Mouse (Mus musculus): ENCODE results near the gene Rap1gap. TPM values are rescaled to one million over a fixed set of nuclear protein-coding genes. Genes with fewer than 3 reads are reported as not detected.

Gene Rap1gap
- total RNA-seq (2015) (0.31 and 0.87 TPM in 2 replicates), total RNA-seq (2017) (0.88 and 0.98 TPM in 2 replicates)

GRCm38 (mm10) chr4:137664433-137664979 lies at the start of gene Rap1gap:
Gene Rap1gap (plus strand): TSS chr4:137664726.
- ATAC-seq (ENCODE audit: poor library complexity, severe bottlenecking): no peak

GRCm38 (mm10) chr4:137622847-137623246 lies 41.7 kb upstream of the Rap1gap start:
- no peak for ATAC-seq (ENCODE audit: poor library complexity, severe bottlenecking)

GRCm38 (mm10) chr4:137627476-137628235 lies 36.9 kb upstream of the Rap1gap start:
- ATAC-seq (ENCODE audit: poor library complexity, severe bottlenecking): no peak

GRCm38 (mm10) chr4:137628400-137628799 lies 36.1 kb upstream of the Rap1gap start:
- ATAC-seq (ENCODE audit: poor library complexity, severe bottlenecking): no peak

GRCm38 (mm10) chr4:137629354-137629753 lies 35.2 kb upstream of the Rap1gap start:
- ATAC-seq (ENCODE audit: poor library complexity, severe bottlenecking): no peak

- no peak for ATAC-seq (ENCODE audit: poor library complexity, severe bottlenecking)
Observed at GRCm38 (mm10) chr4:137630153-137630552, 34.4 kb upstream of the Rap1gap start.

- ATAC-seq (ENCODE audit: poor library complexity, severe bottlenecking): no peak
Observed at GRCm38 (mm10) chr4:137631596-137631995, 32.9 kb upstream of the Rap1gap start.

GRCm38 (mm10) chr4:137633394-137633793 lies 31.1 kb upstream of the Rap1gap start:
- ATAC-seq (ENCODE audit: poor library complexity, severe bottlenecking): peak; percentile 54

- no peak for ATAC-seq (ENCODE audit: poor library complexity, severe bottlenecking)
Observed at GRCm38 (mm10) chr4:137636597-137636996, 27.9 kb upstream of the Rap1gap start.

- no peak for ATAC-seq (ENCODE audit: poor library complexity, severe bottlenecking)
Observed at GRCm38 (mm10) chr4:137641556-137641955, 23.0 kb upstream of the Rap1gap start.

GRCm38 (mm10) chr4:137642101-137642500 lies 22.4 kb upstream of the Rap1gap start:
- no peak for ATAC-seq (ENCODE audit: poor library complexity, severe bottlenecking)

GRCm38 (mm10) chr4:137643459-137643858 lies 21.1 kb upstream of the Rap1gap start:
- no peak for ATAC-seq (ENCODE audit: poor library complexity, severe bottlenecking)

GRCm38 (mm10) chr4:137646262-137646661 lies 18.3 kb upstream of the Rap1gap start:
- ATAC-seq (ENCODE audit: poor library complexity, severe bottlenecking): no peak

GRCm38 (mm10) chr4:137647648-137648047 lies 16.9 kb upstream of the Rap1gap start:
- ATAC-seq (ENCODE audit: poor library complexity, severe bottlenecking): no peak

- no peak for ATAC-seq (ENCODE audit: poor library complexity, severe bottlenecking)
Observed at GRCm38 (mm10) chr4:137648230-137648629, 16.3 kb upstream of the Rap1gap start.

- ATAC-seq (ENCODE audit: poor library complexity, severe bottlenecking): no peak
Observed at GRCm38 (mm10) chr4:137650912-137651311, 13.6 kb upstream of the Rap1gap start.

GRCm38 (mm10) chr4:137652835-137653346 lies 11.6 kb upstream of the Rap1gap start:
- ATAC-seq (ENCODE audit: poor library complexity, severe bottlenecking): no peak

GRCm38 (mm10) chr4:137655241-137656031 lies 9.1 kb upstream of the Rap1gap start:
- no peak for ATAC-seq (ENCODE audit: poor library complexity, severe bottlenecking)

GRCm38 (mm10) chr4:137657674-137658073 lies 6.9 kb upstream of the Rap1gap start:
- ATAC-seq (ENCODE audit: poor library complexity, severe bottlenecking): no peak

GRCm38 (mm10) chr4:137659541-137659940 lies 5.0 kb upstream of the Rap1gap start:
- ATAC-seq (ENCODE audit: poor library complexity, severe bottlenecking): no peak

- 0 out of 2 replicates have a peak, but pooled peaks have one; percentile 30 for ATAC-seq (ENCODE audit: poor library complexity, severe bottlenecking)
Observed at GRCm38 (mm10) chr4:137660364-137661077, 4.0 kb upstream of the Rap1gap start.

Measured in megakaryocyte, adult 5-6 weeks (primary cell).